Mouse (Mus musculus): Measurements from ENCODE around the gene Luzp1. TPM values are rescaled to one million over a fixed set of nuclear protein-coding genes. Genes with fewer than 3 reads are reported as not detected.

Gene Luzp1
- polyA plus RNA-seq, 1 experiment from 2014 or later, result 62.1 TPM

GRCm38 (mm10) chr4:136466226-136466625, 3.3 kb upstream of the Luzp1 start:
- Histone ChIP-seq H3K36me3 (no peaks in the 10 kb centered on the region), H3K4me3 (no peak overlapping the region), H3K4me2 (replicated peaks) (no peak overlapping the region), H3K9me3 (no peaks in the 10 kb centered on the region), H3K9ac (replicated peaks) (no peak overlapping the region), H3K27me3 (peaks cover 18% of the 10 kb centered on the region), H3K4me1 (peaks cover 24% of the 10 kb centered on the region), H3K27ac (replicated peaks) (no peak overlapping the region)
- 53% methylated on average over 4 of the region's 4 CpGs for WGBS
- no peak for ATAC-seq (replicated peaks)

GRCm38 (mm10) chr4:136468553-136469327, 821 bp upstream of the Luzp1 start:
- peak; percentile 11 for ATAC-seq (replicated peaks)
- Histone ChIP-seq H3K4me3 (no peak overlapping the region), H3K4me2 (replicated peaks) (peak overlapping the region; percentile 51; the same call in 1 of the 2 replicates), H3K9ac (replicated peaks) (no peak overlapping the region), H3K36me3 (no peaks in the 10 kb centered on the region), H3K9me3 (no peaks in the 10 kb centered on the region), H3K27ac (replicated peaks) (no peak overlapping the region), H3K27me3 (peaks cover 7% of the 10 kb centered on the region), H3K4me1 (peaks cover 25% of the 10 kb centered on the region)
- WGBS, result 83% methylated on average over 14 of the region's 14 CpGs

GRCm38 (mm10) chr4:136469941-136470346, 383 bp downstream of the Luzp1 start:
- no peaks in the 10 kb centered on the region for H3K27me3 ChIP-seq
- H3K4me1 ChIP-seq, result peaks cover 25% of the 10 kb centered on the region
- peak overlapping the region; percentile 51 for H3K4me2 ChIP-seq (replicated peaks)
- no peaks in the 10 kb centered on the region for H3K36me3 ChIP-seq
- H3K27ac ChIP-seq (replicated peaks), result peak overlapping the region; percentile 95
- H3K4me3 ChIP-seq, result peak overlapping the region; percentile 88
- H3K9me3 ChIP-seq, result no peaks in the 10 kb centered on the region
- 0% methylated on average over 17 of the region's 55 CpGs for WGBS
- peak; percentile 82 for ATAC-seq (replicated peaks)
- peak overlapping the region; percentile 73 for H3K9ac ChIP-seq (replicated peaks)

GRCm38 (mm10) chr4:136470347-136471071, 948 bp downstream of the Luzp1 start:
- under 1% methylated on average over 57 of the region's 58 CpGs for whole genome bisulfite sequencing
- peaks cover 25% of the 10 kb centered on the region for H3K4me1 ChIP-seq
- H3K4me3 ChIP-seq, result peak overlapping the region; percentile 88
- peak overlapping the region; percentile 73 for H3K9ac ChIP-seq (replicated peaks)
- H3K27me3 ChIP-seq, result no peaks in the 10 kb centered on the region
- peak overlapping the region; percentile 51 for H3K4me2 ChIP-seq (replicated peaks)
- ATAC-seq (replicated peaks), result peak; percentile 20; the same call in 1 of the 2 replicates
- no peaks in the 10 kb centered on the region for H3K36me3 ChIP-seq
- H3K27ac ChIP-seq (replicated peaks), result peak overlapping the region; percentile 95
- H3K9me3 ChIP-seq, result no peaks in the 10 kb centered on the region

- Histone ChIP-seq H3K9me3 (no peaks in the 10 kb centered on the region), H3K4me3 (no peak overlapping the region), H3K4me2 (replicated peaks) (no peak overlapping the region), H3K27me3 (no peaks in the 10 kb centered on the region), H3K4me1 (peaks cover 8% of the 10 kb centered on the region), H3K9ac (replicated peaks) (no peak overlapping the region), H3K27ac (replicated peaks) (no peak overlapping the region), H3K36me3 (no peaks in the 10 kb centered on the region)
- ATAC-seq (replicated peaks), result no peak
- 100% methylated on average over 1 of the region's 1 CpGs for WGBS
These were observed 7.1 kb downstream of the Luzp1 start for GRCm38 (mm10) chr4:136476692-136477091.

- WGBS, result 90% methylated on average over 2 of the region's 2 CpGs
- no peak overlapping the region for H3K9ac ChIP-seq (replicated peaks)
- no peaks in the 10 kb centered on the region for H3K27me3 ChIP-seq
- no peak for ATAC-seq (replicated peaks)
- H3K36me3 ChIP-seq, result no peaks in the 10 kb centered on the region
- H3K4me1 ChIP-seq, result no peaks in the 10 kb centered on the region
- no peak overlapping the region for H3K4me2 ChIP-seq (replicated peaks)
- no peak overlapping the region for H3K4me3 ChIP-seq
- H3K27ac ChIP-seq (replicated peaks), result no peak overlapping the region
- no peaks in the 10 kb centered on the region for H3K9me3 ChIP-seq
These were observed 17.0 kb downstream of the Luzp1 start for GRCm38 (mm10) chr4:136486549-136486948.

- Histone ChIP-seq H3K9me3 (no peaks in the 10 kb centered on the region), H3K9ac (replicated peaks) (no peak overlapping the region), H3K36me3 (no peaks in the 10 kb centered on the region), H3K4me3 (no peak overlapping the region), H3K4me1 (0 out of 2 replicates have a peak, but pooled peaks cover 3% of the 10 kb centered on the region), H3K27ac (replicated peaks) (no peak overlapping the region), H3K4me2 (replicated peaks) (no peak overlapping the region), H3K27me3 (no peaks in the 10 kb centered on the region)
- ATAC-seq (replicated peaks), result no peak
These were observed 26.4 kb downstream of the Luzp1 start for GRCm38 (mm10) chr4:136495993-136496392.

- H3K36me3 ChIP-seq, result no peaks in the 10 kb centered on the region
- no peak overlapping the region for H3K27ac ChIP-seq (replicated peaks)
- no peak for ATAC-seq (replicated peaks)
- WGBS, result 63% methylated on average over 2 of the region's 2 CpGs
- H3K4me2 ChIP-seq (replicated peaks), result no peak overlapping the region
- H3K9me3 ChIP-seq, result no peaks in the 10 kb centered on the region
- H3K4me1 ChIP-seq, result no peaks in the 10 kb centered on the region
- H3K9ac ChIP-seq (replicated peaks), result no peak overlapping the region
- H3K4me3 ChIP-seq, result no peak overlapping the region
- no peaks in the 10 kb centered on the region for H3K27me3 ChIP-seq
These were observed 36.1 kb downstream of the Luzp1 start for GRCm38 (mm10) chr4:136505426-136506215.

GRCm38 (mm10) chr4:136509857-136510256, 40.3 kb downstream of the Luzp1 start:
- Histone ChIP-seq H3K4me2 (replicated peaks) (no peak overlapping the region), H3K4me3 (no peak overlapping the region), H3K9ac (replicated peaks) (no peak overlapping the region), H3K27ac (replicated peaks) (no peak overlapping the region), H3K9me3 (no peaks in the 10 kb centered on the region), H3K4me1 (0 out of 2 replicates have a peak, but pooled peaks cover 3% of the 10 kb centered on the region), H3K36me3 (no peaks in the 10 kb centered on the region), H3K27me3 (no peaks in the 10 kb centered on the region)
- 86% methylated on average over 1 of the region's 1 CpGs for WGBS
- no peak for ATAC-seq (replicated peaks)

- no peaks in the 10 kb centered on the region for H3K9me3 ChIP-seq
- no peak overlapping the region for H3K4me2 ChIP-seq (replicated peaks)
- H3K36me3 ChIP-seq, result no peaks in the 10 kb centered on the region
- H3K9ac ChIP-seq (replicated peaks), result no peak overlapping the region
- no peaks in the 10 kb centered on the region for H3K27me3 ChIP-seq
- WGBS, result 41% methylated on average over 4 of the region's 4 CpGs
- no peak overlapping the region for H3K4me3 ChIP-seq
- ATAC-seq (replicated peaks), result no peak
- 0 out of 2 replicates have a peak, but pooled peaks cover 3% of the 10 kb centered on the region for H3K4me1 ChIP-seq
- H3K27ac ChIP-seq (replicated peaks), result no peak overlapping the region
These were observed 42.1 kb downstream of the Luzp1 start for GRCm38 (mm10) chr4:136511708-136512107.

- ATAC-seq (replicated peaks), result no peak
- Histone ChIP-seq H3K36me3 (no peaks in the 10 kb centered on the region), H3K4me1 (0 out of 2 replicates have a peak, but pooled peaks cover 3% of the 10 kb centered on the region), H3K9me3 (no peaks in the 10 kb centered on the region), H3K4me3 (no peak overlapping the region), H3K4me2 (replicated peaks) (no peak overlapping the region), H3K27me3 (no peaks in the 10 kb centered on the region), H3K27ac (replicated peaks) (no peak overlapping the region), H3K9ac (replicated peaks) (no peak overlapping the region)
These were observed 43.3 kb downstream of the Luzp1 start for GRCm38 (mm10) chr4:136512905-136513304.

- Histone ChIP-seq H3K27ac (replicated peaks) (no peak overlapping the region), H3K36me3 (no peaks in the 10 kb centered on the region), H3K27me3 (no peaks in the 10 kb centered on the region), H3K9me3 (no peaks in the 10 kb centered on the region), H3K4me3 (no peak overlapping the region), H3K4me2 (replicated peaks) (no peak overlapping the region), H3K4me1 (no peaks in the 10 kb centered on the region), H3K9ac (replicated peaks) (no peak overlapping the region)
- ATAC-seq (replicated peaks), result no peak
- 86% methylated on average over 2 of the region's 2 CpGs for WGBS
These were observed 48.6 kb downstream of the Luzp1 start for GRCm38 (mm10) chr4:136518141-136518540.

Data from forebrain, embryonic 15.5 days (tissue).